8 mouse cellular contexts compared by ENCODE assay signal in genomic region chr9:88546166-88546565, GRCm38 (mm10). TPM values are rescaled to one million over a fixed set of nuclear protein-coding genes. Genes with fewer than 3 reads are reported as not detected.
DNase-seq lines count a peak whose midpoint lies in the region; ATAC-seq lines count a peak whose summit lies in the region.

No protein-coding gene starts in this region.

- no peaks in the 10 kb centered on the region for H3K27me3 ChIP-seq in forebrain, embryonic 14.5 days (replicated peaks; ENCODE audit: control insufficient read depth, insufficient read depth, low read length)
- no peaks in the 10 kb centered on the region for H3K27me3 ChIP-seq in forebrain, embryonic 16.5 days (replicated peaks; ENCODE audit: control insufficient read depth, insufficient read depth, low read length)
- H3K27me3 ChIP-seq in midbrain, embryonic 12.5 days = no peaks in the 10 kb centered on the region
- H3K27me3 ChIP-seq in midbrain, embryonic 15.5 days (replicated peaks) = no peaks in the 10 kb centered on the region
- H3K27me3 ChIP-seq in intestine, embryonic 16.5 days (replicated peaks; ENCODE audit: control insufficient read depth, insufficient read depth, low read length) = no peaks in the 10 kb centered on the region

- no peaks in the 10 kb centered on the region for H3K9me3 ChIP-seq in forebrain, embryonic 14.5 days (replicated peaks; ENCODE audit: control insufficient read depth, low read length)
- no peaks in the 10 kb centered on the region for H3K9me3 ChIP-seq in forebrain, embryonic 16.5 days (ENCODE audit: control insufficient read depth, low read length)
- no peaks in the 10 kb centered on the region for H3K9me3 ChIP-seq in midbrain, embryonic 12.5 days
- H3K9me3 ChIP-seq in midbrain, embryonic 15.5 days = no peaks in the 10 kb centered on the region
- no peaks in the 10 kb centered on the region for H3K9me3 ChIP-seq in intestine, embryonic 16.5 days (ENCODE audit: control insufficient read depth, low read length)

- no peak for ATAC-seq in forebrain, embryonic 14.5 days
- no peak for ATAC-seq in forebrain, embryonic 16.5 days
- ATAC-seq in midbrain, embryonic 12.5 days (ENCODE audit: low FRiP score, low read depth) = 0 out of 2 replicates have a peak, but pooled peaks have one; percentile 11
- ATAC-seq in midbrain, embryonic 15.5 days (replicated peaks) = no peak
- ATAC-seq in megakaryocyte-erythroid progenitor cell, adult 5-6 weeks (replicated peaks; ENCODE audit: low FRiP score, low TSS enrichment, poor library complexity, severe bottlenecking) = peak; percentile 35
- ATAC-seq in intestine, embryonic 16.5 days = no peak

- 3% methylated on average over 2 of the region's 2 CpGs for WGBS in forebrain, embryonic 14.5 days
- WGBS in forebrain, embryonic 16.5 days = 0% methylated on average over 2 of the region's 2 CpGs
- WGBS in midbrain, embryonic 12.5 days = 4% methylated on average over 2 of the region's 2 CpGs
- WGBS in midbrain, embryonic 15.5 days = 7% methylated on average over 2 of the region's 2 CpGs
- 3% methylated on average over 2 of the region's 2 CpGs for WGBS in intestine, embryonic 16.5 days

- no peaks in the 10 kb centered on the region for H3K36me3 ChIP-seq in forebrain, embryonic 14.5 days (ENCODE audit: control insufficient read depth, insufficient read depth, low read length)
- H3K36me3 ChIP-seq in forebrain, embryonic 16.5 days (ENCODE audit: control insufficient read depth, insufficient read depth) = no peaks in the 10 kb centered on the region
- H3K36me3 ChIP-seq in midbrain, embryonic 12.5 days = no peaks in the 10 kb centered on the region
- no peaks in the 10 kb centered on the region for H3K36me3 ChIP-seq in midbrain, embryonic 15.5 days (replicated peaks)
- H3K36me3 ChIP-seq in intestine, embryonic 16.5 days (ENCODE audit: control insufficient read depth, insufficient read depth, low read length) = no peaks in the 10 kb centered on the region

- peaks cover 17% of the 10 kb centered on the region for H3K4me1 ChIP-seq in forebrain, embryonic 14.5 days (ENCODE audit: control insufficient read depth, insufficient read depth, low read length)
- peaks cover 25% of the 10 kb centered on the region for H3K4me1 ChIP-seq in forebrain, embryonic 16.5 days (replicated peaks; ENCODE audit: control insufficient read depth, insufficient read depth, low read length)
- H3K4me1 ChIP-seq in midbrain, embryonic 12.5 days = peaks cover 17% of the 10 kb centered on the region
- peaks cover 27% of the 10 kb centered on the region for H3K4me1 ChIP-seq in midbrain, embryonic 15.5 days
- H3K4me1 ChIP-seq in intestine, embryonic 16.5 days (ENCODE audit: control insufficient read depth, insufficient read depth, low read length) = peaks cover 15% of the 10 kb centered on the region

- H3K4me3 ChIP-seq in forebrain, embryonic 14.5 days (ENCODE audit: low read depth, low read length) = no peak overlapping the region
- no peak overlapping the region for H3K4me3 ChIP-seq in forebrain, embryonic 16.5 days (replicated peaks; ENCODE audit: low read length)
- no peak overlapping the region for H3K4me3 ChIP-seq in midbrain, embryonic 12.5 days
- no peak overlapping the region for H3K4me3 ChIP-seq in midbrain, embryonic 15.5 days
- H3K4me3 ChIP-seq in intestine, embryonic 16.5 days (ENCODE audit: low read length) = no peak overlapping the region

- DNase-seq in forebrain, embryonic 14.5 days (ENCODE audit: low spot score) = peak; percentile 74
- DNase-seq in c-Kit-positive CD71-negative TER-119-negative erythroid progenitor cells, embryonic 14.5 days (ENCODE audit: low read depth) = peak; percentile 74
- peak; percentile 61 to 72 for DNase-seq in heart, postnatal 10 days

- intact Hi-C loops in heart, postnatal 10 days (cut with DNase I) = loop anchor here (1.0 to 10.0 kb wide), 4 partner anchors 23 to 169 kb away; no protein-coding TSS in a partner anchor

- no peak overlapping the region for H3K27ac ChIP-seq in forebrain, embryonic 14.5 days (ENCODE audit: low read depth, low read length)
- no peak overlapping the region for H3K27ac ChIP-seq in forebrain, embryonic 16.5 days (ENCODE audit: low read length)
- H3K27ac ChIP-seq in midbrain, embryonic 12.5 days (replicated peaks) = no peak overlapping the region
- no peak overlapping the region for H3K27ac ChIP-seq in midbrain, embryonic 15.5 days
- H3K27ac ChIP-seq in intestine, embryonic 16.5 days (ENCODE audit: low read length) = no peak overlapping the region

- H3K4me2 ChIP-seq in forebrain, embryonic 14.5 days (ENCODE audit: low read length) = no peak overlapping the region
- H3K4me2 ChIP-seq in forebrain, embryonic 16.5 days (ENCODE audit: low read length) = no peak overlapping the region
- no peak overlapping the region for H3K4me2 ChIP-seq in midbrain, embryonic 12.5 days (replicated peaks)
- no peak overlapping the region for H3K4me2 ChIP-seq in midbrain, embryonic 15.5 days
- H3K4me2 ChIP-seq in intestine, embryonic 16.5 days (ENCODE audit: low read depth, low read length) = no peak overlapping the region

- H3K9ac ChIP-seq in forebrain, embryonic 14.5 days (ENCODE audit: low read length) = no peak overlapping the region
- H3K9ac ChIP-seq in forebrain, embryonic 16.5 days (replicated peaks; ENCODE audit: low read depth, low read length) = no peak overlapping the region
- no peak overlapping the region for H3K9ac ChIP-seq in midbrain, embryonic 12.5 days (replicated peaks)
- H3K9ac ChIP-seq in midbrain, embryonic 15.5 days = no peak overlapping the region
- no peak overlapping the region for H3K9ac ChIP-seq in intestine, embryonic 16.5 days (ENCODE audit: low read depth, low read length)

RNA-seq across cellular contexts. Expression of gene Zfp949, which starts 1.7 kb away (rescaled TPM):
- polyA plus RNA-seq in forebrain, embryonic 14.5 days (2014; fragmentation: Nextera tagmentation; extraction: Ambion mirVana) = 11.8 and 14.8 TPM in 2 replicates
- 14.7 and 16.8 TPM in 2 replicates for polyA plus RNA-seq in forebrain, embryonic 16.5 days (2015; fragmentation: Nextera tagmentation; extraction: Ambion mirVana)
- polyA plus RNA-seq in midbrain, embryonic 12.5 days (2016; fragmentation: Nextera tagmentation; extraction: Ambion mirVana) = 13.2 and 14.1 TPM in 2 replicates
- polyA plus RNA-seq in midbrain, embryonic 15.5 days (2015; fragmentation: Nextera tagmentation; extraction: Ambion mirVana) = 21.2 and 22.2 TPM in 2 replicates
- 1 to 10 TPM; 7.1 to 7.2 TPM for total RNA-seq in heart, postnatal 10 days (2021)
- 8.7 and 11.2 TPM in 2 replicates for total RNA-seq in megakaryocyte-erythroid progenitor cell, adult 5-6 weeks (2014; fragmentation: Nextera tagmentation)
- total RNA-seq in megakaryocyte-erythroid progenitor cell, adult 5-6 weeks (2017) = 9.9 and 11.4 TPM in 2 replicates
- 7.4 and 7.5 TPM in 2 replicates for polyA plus RNA-seq in intestine, embryonic 16.5 days (2015; fragmentation: Nextera tagmentation; extraction: Ambion mirVana)

RNA-seq across cellular contexts. Expression of gene Trim43a, which starts 34.5 kb away (rescaled TPM):
- polyA plus RNA-seq in forebrain, embryonic 14.5 days (2014; fragmentation: Nextera tagmentation; extraction: Ambion mirVana) = 0.11 TPM in 2 replicates
- 0.20 and 0.24 TPM in 2 replicates for polyA plus RNA-seq in forebrain, embryonic 16.5 days (2015; fragmentation: Nextera tagmentation; extraction: Ambion mirVana)
- 0.09 TPM in 1 of 2 replicates, not detected in the other for polyA plus RNA-seq in midbrain, embryonic 12.5 days (2016; fragmentation: Nextera tagmentation; extraction: Ambion mirVana)
- 0.17 and 0.19 TPM in 2 replicates for polyA plus RNA-seq in midbrain, embryonic 15.5 days (2015; fragmentation: Nextera tagmentation; extraction: Ambion mirVana)
- total RNA-seq in heart, postnatal 10 days (2021) = under 1 TPM in 1 of 2 experiments, not detected in 1; 0.15 TPM
- not detected in 2 replicates for total RNA-seq in megakaryocyte-erythroid progenitor cell, adult 5-6 weeks (2014; fragmentation: Nextera tagmentation)
- not detected in 2 replicates for total RNA-seq in megakaryocyte-erythroid progenitor cell, adult 5-6 weeks (2017)
- polyA plus RNA-seq in intestine, embryonic 16.5 days (2015; fragmentation: Nextera tagmentation; extraction: Ambion mirVana) = 0.13 TPM in 1 of 2 replicates, not detected in the other

Comparison
In these comparisons a context has a peak if more than half of its experiments do, and no peak if none do; other contexts are left out.
1. ATAC-seq: peak in midbrain, embryonic 12.5 days (single experiment) and megakaryocyte-erythroid progenitor cell, adult 5-6 weeks (single experiment); none in forebrain, embryonic 14.5 days (single experiment), forebrain, embryonic 16.5 days (single experiment), midbrain, embryonic 15.5 days (single experiment) and intestine, embryonic 16.5 days (single experiment).
2. Peak in every context shown above with its lines, with median percentiles within 50 percentile points of each other: DNase-seq.